Mouse (Mus musculus): Measurements from ENCODE around the gene Lrrc4b. TPM values are rescaled to one million over a fixed set of nuclear protein-coding genes. Genes with fewer than 3 reads are reported as not detected.

The Lrrc4b gene
- polyA plus RNA-seq, 1 experiment from 2014 or later: 0.87 TPM

DNA sequence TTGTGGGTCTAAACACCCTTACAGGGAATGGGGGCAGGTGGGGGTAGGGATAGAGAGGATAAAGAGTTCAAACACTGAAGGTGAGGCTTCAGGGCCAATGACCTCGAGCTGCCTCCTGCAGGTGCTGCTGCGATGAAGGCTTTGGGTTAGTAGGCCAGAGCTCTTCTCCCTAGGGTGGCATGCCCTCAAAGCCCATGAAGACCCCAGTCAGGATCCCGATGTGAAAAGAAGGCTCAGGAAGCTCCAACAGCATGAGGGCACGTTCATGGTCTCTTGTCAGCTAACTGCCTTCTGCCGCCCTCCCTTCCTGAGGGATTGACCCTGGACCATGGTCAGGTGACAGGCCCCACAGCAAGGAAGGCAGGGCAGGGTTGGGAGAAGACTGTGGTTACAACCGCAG, 31.2 kb downstream of the Lrrc4b start:
- WGBS: 73% methylated on average over 6 of the region's 6 CpGs
- H3K27me3 ChIP-seq: peaks cover 65% of the 10 kb centered on the region

DNA sequence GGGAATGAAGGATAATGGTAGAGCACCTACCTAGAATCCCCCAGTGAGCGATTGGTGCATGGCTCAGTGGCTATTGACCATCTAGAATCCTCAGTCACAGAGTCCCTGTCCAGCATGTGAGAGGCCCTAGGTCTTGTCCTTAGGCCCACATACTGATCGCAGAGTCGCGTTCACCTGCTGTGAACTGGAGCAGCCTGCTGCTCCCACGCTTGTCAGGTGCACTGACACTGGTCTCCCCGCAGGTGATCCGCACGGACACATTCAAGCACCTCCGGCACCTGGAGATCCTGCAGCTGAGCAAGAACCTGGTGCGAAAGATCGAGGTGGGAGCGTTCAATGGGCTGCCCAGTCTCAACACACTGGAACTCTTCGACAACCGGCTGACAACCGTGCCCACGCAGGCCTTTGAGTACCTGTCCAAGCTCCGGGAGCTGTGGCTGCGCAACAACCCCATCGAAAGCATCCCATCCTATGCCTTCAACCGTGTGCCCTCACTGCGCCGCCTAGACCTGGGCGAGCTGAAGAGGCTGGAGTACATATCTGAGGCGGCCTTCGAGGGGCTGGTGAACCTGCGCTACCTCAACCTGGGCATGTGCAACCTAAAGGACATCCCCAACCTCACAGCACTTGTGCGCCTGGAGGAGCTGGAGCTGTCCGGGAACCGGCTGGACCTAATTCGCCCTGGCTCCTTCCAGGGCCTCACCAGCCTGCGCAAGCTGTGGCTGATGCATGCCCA, 32.1 kb downstream of the Lrrc4b start:
- Histone ChIP-seq H3K27me3 (peaks cover 70% of the 10 kb centered on the region), H3K9me3 (no peaks in the 10 kb centered on the region), H3K9ac (no peak overlapping the region), H3K27ac (no peak overlapping the region), H3K4me1 (peaks cover 10% of the 10 kb centered on the region; the same call in 1 of the 2 replicates), H3K36me3 (0 out of 2 replicates have a peak, but pooled peaks cover 10% of the 10 kb centered on the region), H3K4me2 (no peak overlapping the region), H3K4me3 (no peak overlapping the region)
- ATAC-seq (ENCODE audit: insufficient number of reproducible peaks, low FRiP score, low TSS enrichment, low read depth): no peak
- WGBS: 66% methylated on average over 31 of the region's 31 CpGs

More for the DNA sequence above, 31.2 kb downstream of the Lrrc4b start:
- no peak overlapping the region for H3K27ac ChIP-seq
- no peak overlapping the region for H3K4me2 ChIP-seq
- ATAC-seq (ENCODE audit: insufficient number of reproducible peaks, low FRiP score, low TSS enrichment, low read depth): no peak
- H3K36me3 ChIP-seq: 0 out of 2 replicates have a peak, but pooled peaks cover 10% of the 10 kb centered on the region
- H3K4me3 ChIP-seq: no peak overlapping the region
- H3K9ac ChIP-seq: no peak overlapping the region
- H3K9me3 ChIP-seq: no peaks in the 10 kb centered on the region
- H3K4me1 ChIP-seq: peaks cover 10% of the 10 kb centered on the region; the same call in 1 of the 2 replicates

DNA sequence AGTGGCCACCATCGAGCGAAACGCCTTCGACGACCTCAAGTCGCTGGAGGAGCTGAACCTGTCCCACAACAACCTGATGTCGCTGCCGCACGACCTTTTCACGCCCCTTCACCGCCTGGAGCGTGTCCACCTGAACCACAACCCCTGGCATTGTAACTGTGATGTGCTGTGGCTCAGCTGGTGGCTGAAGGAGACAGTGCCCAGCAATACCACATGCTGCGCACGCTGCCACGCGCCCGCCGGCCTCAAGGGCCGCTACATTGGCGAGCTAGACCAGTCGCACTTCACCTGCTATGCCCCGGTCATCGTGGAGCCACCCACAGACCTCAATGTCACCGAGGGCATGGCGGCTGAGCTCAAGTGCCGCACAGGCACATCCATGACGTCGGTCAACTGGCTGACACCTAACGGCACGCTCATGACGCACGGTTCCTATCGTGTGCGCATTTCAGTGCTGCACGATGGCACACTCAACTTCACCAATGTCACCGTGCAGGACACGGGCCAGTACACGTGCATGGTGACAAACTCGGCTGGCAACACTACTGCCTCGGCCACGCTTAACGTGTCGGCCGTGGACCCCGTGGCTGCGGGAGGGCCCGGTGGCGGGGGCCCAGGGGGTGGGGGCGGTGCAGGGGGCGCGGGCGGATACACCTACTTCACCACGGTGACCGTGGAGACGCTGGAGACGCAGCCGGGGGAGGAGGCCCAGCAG, 32.8 kb downstream of the Lrrc4b start:
- Histone ChIP-seq H3K9ac (no peak overlapping the region), H3K36me3 (0 out of 2 replicates have a peak, but pooled peaks cover 10% of the 10 kb centered on the region), H3K4me1 (peaks cover 10% of the 10 kb centered on the region; the same call in 1 of the 2 replicates), H3K9me3 (no peaks in the 10 kb centered on the region), H3K4me3 (0 out of 2 replicates have a peak overlapping the region, but pooled peaks have one; percentile 14), H3K27me3 (peaks cover 70% of the 10 kb centered on the region), H3K27ac (no peak overlapping the region), H3K4me2 (0 out of 2 replicates have a peak overlapping the region, but pooled peaks have one; percentile 29)
- no peak for ATAC-seq (ENCODE audit: insufficient number of reproducible peaks, low FRiP score, low TSS enrichment, low read depth)
- WGBS: 54% methylated on average over 51 of the region's 57 CpGs

DNA sequence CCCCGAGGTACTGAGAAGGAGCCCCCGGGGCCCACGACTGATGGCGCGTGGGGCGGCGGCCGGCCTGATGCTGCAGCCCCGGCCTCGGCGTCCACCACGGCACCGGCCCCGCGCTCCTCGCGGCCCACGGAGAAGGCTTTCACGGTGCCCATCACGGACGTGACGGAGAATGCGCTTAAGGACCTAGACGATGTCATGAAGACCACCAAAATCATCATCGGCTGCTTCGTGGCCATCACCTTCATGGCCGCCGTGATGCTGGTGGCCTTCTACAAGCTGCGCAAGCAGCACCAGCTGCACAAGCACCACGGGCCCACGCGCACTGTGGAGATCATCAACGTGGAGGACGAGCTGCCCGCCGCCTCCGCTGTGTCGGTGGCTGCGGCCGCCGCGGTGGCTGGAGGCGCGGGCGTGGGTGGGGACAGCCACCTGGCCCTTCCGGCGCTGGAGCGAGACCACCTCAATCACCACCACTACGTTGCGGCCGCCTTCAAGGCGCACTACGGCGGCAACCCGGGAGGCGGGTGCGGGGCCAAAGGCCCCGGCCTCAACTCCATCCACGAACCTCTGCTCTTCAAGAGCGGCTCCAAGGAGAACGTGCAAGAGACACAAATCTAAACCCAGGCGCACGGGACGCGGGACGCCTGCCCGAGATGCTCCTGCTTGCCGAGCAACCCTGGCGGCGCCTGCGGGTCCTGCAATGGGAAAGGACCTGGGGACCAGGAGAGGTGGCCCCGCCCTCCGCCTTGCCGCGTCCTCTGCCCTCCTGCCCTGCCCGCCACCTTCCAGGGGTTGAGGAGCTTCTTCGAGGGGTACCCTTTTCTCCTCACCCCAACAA, 33.6 kb downstream of the Lrrc4b start:
- no peaks in the 10 kb centered on the region for H3K9me3 ChIP-seq
- WGBS: 18% methylated on average over 68 of the region's 77 CpGs
- H3K36me3 ChIP-seq: 0 out of 2 replicates have a peak, but pooled peaks cover 10% of the 10 kb centered on the region
- peaks cover 15% of the 10 kb centered on the region for H3K4me1 ChIP-seq
- peak overlapping the region; percentile 29 for H3K4me2 ChIP-seq
- ATAC-seq (ENCODE audit: insufficient number of reproducible peaks, low FRiP score, low TSS enrichment, low read depth): no peak
- H3K9ac ChIP-seq: no peak overlapping the region
- peaks cover 70% of the 10 kb centered on the region for H3K27me3 ChIP-seq
- peak overlapping the region; percentile 14 for H3K4me3 ChIP-seq
- H3K27ac ChIP-seq: no peak overlapping the region

DNA sequence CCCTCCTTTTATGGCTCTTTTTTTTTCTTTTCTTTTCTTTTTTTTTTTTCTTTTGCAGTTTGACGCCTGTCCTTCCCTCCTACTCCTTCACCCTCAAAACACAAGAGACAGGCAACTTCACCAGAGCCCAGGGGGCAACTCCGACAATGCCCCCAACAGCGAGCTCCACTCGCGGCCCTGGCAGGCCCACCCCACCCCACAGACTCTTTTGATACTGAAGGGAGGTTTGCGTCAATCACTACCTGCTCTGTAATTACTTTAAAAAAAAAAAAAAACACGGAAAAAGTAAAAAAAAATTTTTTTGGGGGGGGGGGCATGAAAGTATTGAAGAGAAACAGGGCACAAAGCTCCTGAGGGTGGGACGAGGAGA, 34.2 kb downstream of the Lrrc4b start:
- peaks cover 70% of the 10 kb centered on the region for H3K27me3 ChIP-seq
- H3K9me3 ChIP-seq: no peaks in the 10 kb centered on the region
- no peak overlapping the region for H3K9ac ChIP-seq
- 28% methylated on average over 8 of the region's 8 CpGs for WGBS
- H3K4me1 ChIP-seq: peaks cover 17% of the 10 kb centered on the region
- H3K4me3 ChIP-seq: peak overlapping the region; percentile 14; the same call in 1 of the 2 replicates
- H3K27ac ChIP-seq: no peak overlapping the region
- H3K36me3 ChIP-seq: 0 out of 2 replicates have a peak, but pooled peaks cover 10% of the 10 kb centered on the region
- peak overlapping the region; percentile 29 for H3K4me2 ChIP-seq
- ATAC-seq (ENCODE audit: insufficient number of reproducible peaks, low FRiP score, low TSS enrichment, low read depth): no peak

DNA sequence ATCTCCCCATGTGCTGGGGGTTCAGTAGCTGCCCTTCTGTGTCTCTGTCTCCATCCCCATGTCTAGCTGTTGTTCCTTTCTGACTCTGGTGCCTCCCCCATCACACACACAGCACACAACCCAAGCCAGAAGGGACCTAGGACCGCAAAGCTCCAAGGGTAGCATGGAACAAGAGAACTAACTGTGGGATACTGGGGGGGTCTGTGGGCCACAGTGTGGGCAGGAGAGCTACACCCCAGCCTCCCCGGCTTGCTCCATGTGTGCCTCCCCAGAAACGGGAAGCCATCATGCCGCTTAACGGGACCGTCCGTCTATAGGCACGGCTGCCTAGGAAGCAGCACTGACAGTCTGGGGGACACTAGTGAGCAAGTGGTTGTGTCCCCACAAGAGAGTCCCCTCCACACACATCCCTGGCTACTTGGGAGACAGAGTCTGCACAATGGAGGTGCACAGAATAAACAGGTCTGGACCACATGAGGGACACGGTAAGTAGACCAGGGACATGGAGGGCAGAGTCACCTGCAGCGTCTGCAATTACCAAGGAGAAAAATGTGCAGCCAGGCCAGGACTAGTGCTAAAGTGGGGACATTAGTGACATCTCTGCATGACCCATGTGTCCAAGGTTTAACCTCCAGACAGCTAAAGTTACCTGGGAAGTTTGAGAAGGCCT, 34.9 kb downstream of the Lrrc4b start:
- Histone ChIP-seq H3K9me3 (no peaks in the 10 kb centered on the region), H3K4me2 (no peak overlapping the region), H3K27me3 (peaks cover 68% of the 10 kb centered on the region), H3K4me3 (no peak overlapping the region), H3K4me1 (peaks cover 22% of the 10 kb centered on the region), H3K27ac (no peak overlapping the region), H3K9ac (no peak overlapping the region), H3K36me3 (0 out of 2 replicates have a peak, but pooled peaks cover 10% of the 10 kb centered on the region)
- ATAC-seq (ENCODE audit: insufficient number of reproducible peaks, low FRiP score, low TSS enrichment, low read depth): no peak
- WGBS: 82% methylated on average over 10 of the region's 10 CpGs

DNA sequence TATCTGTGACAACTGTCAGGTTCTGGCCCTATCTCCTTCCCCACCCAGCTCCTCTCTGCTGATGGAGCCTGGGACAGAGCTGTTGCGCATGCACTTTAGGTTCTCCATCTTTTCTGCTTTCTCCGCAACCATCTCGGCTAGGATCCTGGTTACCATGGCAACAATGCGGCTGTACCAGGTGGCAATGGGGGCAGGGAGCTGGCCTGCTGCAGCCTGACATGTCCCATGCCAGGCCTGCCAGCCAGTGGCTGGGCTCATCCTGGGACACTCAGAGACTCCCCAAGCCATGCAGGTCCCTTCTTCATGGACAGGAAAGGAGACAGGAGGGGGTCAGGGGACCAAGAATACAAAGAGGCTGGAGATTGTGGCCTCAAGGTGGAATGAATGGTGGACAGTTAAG, 35.7 kb downstream of the Lrrc4b start:
- no peaks in the 10 kb centered on the region for H3K9me3 ChIP-seq
- no peak overlapping the region for H3K27ac ChIP-seq
- peaks cover 27% of the 10 kb centered on the region for H3K4me1 ChIP-seq
- WGBS: 26% methylated on average over 4 of the region's 4 CpGs
- no peak overlapping the region for H3K4me3 ChIP-seq
- H3K4me2 ChIP-seq: no peak overlapping the region
- ATAC-seq (ENCODE audit: insufficient number of reproducible peaks, low FRiP score, low TSS enrichment, low read depth): no peak
- H3K36me3 ChIP-seq: 0 out of 2 replicates have a peak, but pooled peaks cover 11% of the 10 kb centered on the region
- H3K27me3 ChIP-seq: peaks cover 60% of the 10 kb centered on the region
- no peak overlapping the region for H3K9ac ChIP-seq

DNA sequence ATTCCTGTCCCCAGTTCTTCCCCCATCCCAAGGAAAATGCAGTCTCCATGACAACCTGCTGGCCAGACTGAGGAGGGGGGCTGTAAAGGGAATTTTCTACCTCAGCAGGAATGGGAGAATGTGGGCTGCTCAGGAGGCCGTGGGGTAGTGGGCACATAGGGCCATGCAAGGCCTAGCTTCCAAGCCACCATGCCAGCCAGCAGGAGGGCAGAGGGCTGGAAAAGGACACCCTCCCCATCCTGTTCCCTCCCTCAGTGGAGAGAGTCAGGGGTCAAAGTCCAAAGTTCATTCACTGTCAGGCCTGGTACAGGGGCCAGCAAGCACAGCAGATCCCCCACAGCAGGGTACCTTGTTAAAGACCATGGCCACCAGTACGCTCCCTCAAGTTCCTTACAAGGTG, 36.3 kb downstream of the Lrrc4b start, which contains the start of gene Aspdh:
Aspdh (plus strand) TSS at position 281 of the 400 bp plus-strand sequence.
- Histone ChIP-seq H3K4me3 (no peak within 1 kb of the TSS), H3K36me3 (0 out of 2 replicates have a peak, but pooled peaks cover 16% of the 10 kb centered on the region), H3K4me1 (peaks cover 27% of the 10 kb centered on the region), H3K27me3 (peaks cover 54% of the 10 kb centered on the region), H3K9me3 (no peaks in the 10 kb centered on the region), H3K27ac (no peak within 1 kb of the TSS), H3K4me2 (no peak within 1 kb of the TSS), H3K9ac (no peak within 1 kb of the TSS)
- ATAC-seq (ENCODE audit: insufficient number of reproducible peaks, low FRiP score, low TSS enrichment, low read depth): no peak
- 64% methylated on average over 2 of the region's 2 CpGs for WGBS

DNA sequence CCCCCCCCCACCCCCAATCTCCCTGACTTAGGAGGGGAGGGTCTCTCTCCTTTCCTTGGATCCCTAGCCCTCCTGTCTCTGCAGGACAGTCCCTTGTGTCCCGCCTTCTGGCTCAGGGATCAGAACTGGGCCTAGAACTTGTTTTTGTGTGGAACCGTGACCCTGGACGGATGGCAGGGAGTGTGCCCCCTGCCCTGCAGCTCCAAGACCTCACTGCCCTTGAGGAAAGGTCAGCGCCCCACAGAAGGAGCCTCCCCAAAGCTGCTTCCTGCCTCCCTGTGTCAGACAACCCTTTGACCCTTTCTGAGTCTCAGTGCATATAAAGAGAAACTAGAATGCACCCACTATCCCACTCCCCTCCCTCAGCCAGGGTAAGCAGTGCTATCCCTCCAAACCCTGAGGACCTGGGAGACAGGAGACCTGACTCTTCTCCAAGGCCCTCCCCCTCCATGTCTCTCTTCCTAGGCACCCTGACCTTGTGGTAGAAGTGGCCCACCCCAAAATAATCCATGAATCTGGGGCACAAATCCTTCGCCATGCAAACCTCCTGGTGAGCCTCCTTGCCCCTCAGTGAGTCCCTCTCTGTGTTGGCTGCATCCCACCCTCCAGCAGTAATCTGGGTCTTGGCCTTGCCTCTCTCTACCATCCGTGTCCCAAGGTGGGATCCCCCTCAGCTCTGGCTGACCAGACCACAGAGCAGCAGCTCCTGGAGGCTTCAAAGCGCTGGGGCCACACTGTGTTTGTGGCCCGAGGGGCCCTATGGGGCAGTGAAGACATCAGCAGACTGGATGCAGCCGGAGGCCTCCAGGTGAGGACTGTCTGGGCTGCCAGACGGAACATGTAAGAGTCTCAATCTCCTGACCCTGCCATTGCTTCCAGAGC, 37.4 kb downstream of the Lrrc4b start:
- Histone ChIP-seq H3K9ac (no peak overlapping the region), H3K27ac (no peak overlapping the region), H3K36me3 (peaks cover 18% of the 10 kb centered on the region; the same call in 1 of the 2 replicates), H3K4me2 (no peak overlapping the region), H3K27me3 (peaks cover 43% of the 10 kb centered on the region), H3K4me1 (peaks cover 29% of the 10 kb centered on the region), H3K9me3 (no peaks in the 10 kb centered on the region), H3K4me3 (no peak overlapping the region)
- whole genome bisulfite sequencing: 82% methylated on average over 10 of the region's 10 CpGs
- ATAC-seq (ENCODE audit: insufficient number of reproducible peaks, low FRiP score, low TSS enrichment, low read depth): no peak

DNA sequence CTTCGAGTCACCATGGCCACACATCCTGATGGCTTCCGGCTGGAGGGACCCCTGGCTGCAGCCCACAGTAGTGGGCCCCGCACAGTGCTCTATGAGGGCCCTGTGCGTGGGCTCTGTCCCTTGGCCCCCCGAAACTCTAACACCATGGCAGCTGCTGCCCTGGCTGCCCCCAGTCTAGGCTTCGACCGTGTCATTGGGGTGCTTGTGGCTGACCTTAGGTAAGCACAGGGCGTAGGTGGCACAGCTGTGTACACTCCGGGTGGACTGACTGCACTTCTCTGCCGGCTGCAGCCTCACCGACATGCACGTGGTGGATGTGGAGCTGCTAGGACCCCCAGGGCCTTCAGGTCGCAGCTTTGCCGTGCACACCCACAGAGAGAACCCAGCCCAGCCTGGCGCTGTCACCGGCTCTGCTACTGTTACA, 38.1 kb downstream of the Lrrc4b start:
- Histone ChIP-seq H3K9me3 (no peaks in the 10 kb centered on the region), H3K27ac (no peak overlapping the region), H3K36me3 (peaks cover 11% of the 10 kb centered on the region; the same call in 1 of the 2 replicates), H3K4me1 (peaks cover 31% of the 10 kb centered on the region), H3K9ac (no peak overlapping the region), H3K4me3 (peak overlapping the region; percentile 66; the same call in 1 of the 2 replicates), H3K4me2 (peak overlapping the region; percentile 66; the same call in 1 of the 2 replicates), H3K27me3 (peaks cover 36% of the 10 kb centered on the region)
- WGBS: 87% methylated on average over 16 of the region's 16 CpGs
- ATAC-seq (ENCODE audit: insufficient number of reproducible peaks, low FRiP score, low TSS enrichment, low read depth): no peak

Measured in limb, embryonic 15.5 days (tissue).